Mouse (Mus musculus) CH12.LX (cell line): ENCODE data around the gene Kcnh3.

Source experiments
- CTCF ChIP-seq, 2 experiments: IDR thresholded peaks in 1 of 2; conservative IDR thresholded peaks in 1 of 2; 2 replicates each; pipeline ENCODE4 v1.5.1; 2011 to 2012; ENCODE audit warnings: low read depth in 2 of 2, low read length in 2 of 2, improper control_type of control experiment in 1 of 2, inconsistent platforms in 1 of 2, mild to moderate bottlenecking in 1 of 2, moderate library complexity in 1 of 2
- E2F4 ChIP-seq: IDR thresholded peaks from 2 replicates; pipeline ENCODE4 v1.6.1; 2011; ENCODE audit warnings: low read depth, low read length, improper control_type of control experiment; ENCODE audit not compliant: insufficient replicate concordance
- MYC ChIP-seq: IDR thresholded peaks from 2 replicates; pipeline ENCODE4 v1.6.1; 2011; ENCODE audit warnings: low read depth, mild to moderate bottlenecking, improper control_type of control experiment, low read length
- USF1 ChIP-seq: IDR thresholded peaks from 2 replicates; pipeline ENCODE4 v1.6.1; 2014; ENCODE audit warnings: low read depth, mild to moderate bottlenecking, inconsistent platforms, low read length, improper control_type of control experiment
- ZKSCAN1 ChIP-seq: IDR thresholded peaks from 2 replicates; pipeline ENCODE4 v1.6.1; 2012; ENCODE audit warnings: low read depth, inconsistent platforms, low read length, improper control_type of control experiment, borderline replicate concordance
- ZNF384 ChIP-seq: IDR thresholded peaks from 2 replicates; pipeline ENCODE4 v1.6.1; 2012; ENCODE audit warnings: low read depth, low read length, improper control_type of control experiment, inconsistent platforms

GRCm38 (mm10) chr15:99231998-99232397, 7.3 kb downstream of the Kcnh3 start:
- no peak for TF ChIP-seq ZKSCAN1
- TF ChIP-seq E2F4: no peak
- no peak for TF ChIP-seq MYC
- no peak for TF ChIP-seq ZNF384
- TF ChIP-seq CTCF (conservative IDR thresholded peaks at IDR 0.05 in 1 of 2, IDR thresholded peaks at IDR 0.05 in 1 of 2; ENCODE audit: low read depth in 2 of 2, low read length in 2 of 2): no peak
- no peak for TF ChIP-seq USF1
